Comparison of ENCODE assay signal across 19 mouse cellular contexts in genomic region chr5:115924946-115925345, GRCm38 (mm10).
A peak's percentile ranks its signal among the peaks of the same experiment; 100 is the strongest.
DNase-seq lines count a peak whose midpoint lies in the region.
"Had no signal": no experiment of that assay in that cellular context is flagged by ENCODE, and none has a peak within 500 bp of the region (broad histone marks: within the 10 kb centered on the region; RNA-seq: fewer than 3 reads in every experiment).

No protein-coding gene starts in this region.

- intact Hi-C loops in gastrocnemius, postnatal 14 days (cut with DNase I; ENCODE audit: low total_unique reads): no loop called here

- DNase-seq in adrenal gland, adult 2 months: peak; percentile 33
- DNase-seq in adrenal gland, adult 18-20 months (ENCODE audit: low spot score in 2 of 2): no peak
- peak; percentile 48 for DNase-seq in adrenal gland, postnatal 25 days
- DNase-seq in adrenal gland, adult 8-10 months: no peak
- peak; percentile 80 for DNase-seq in NIH3T3 (ENCODE audit: low read depth)
- DNase-seq in fibroblast of lung, adult 2 months (ENCODE audit: low read depth): peak; percentile 18
- no peak for DNase-seq in gastrocnemius, postnatal 14 days
- DNase-seq in heart, adult 18-20 months: no peak
- DNase-seq: B cell, adult 2 months; cerebellum, adult 18-20 months; cerebellum, adult 9-10 months; cerebellum, postnatal 14 days; forebrain, postnatal 0 days; gastrocnemius, adult 2 months; gastrocnemius, postnatal 25 days; heart, adult 2 months; heart, postnatal 14 days; heart, postnatal 4 days; kidney, adult 18-20 months had no signal

Comparison
In these comparisons a context has a peak if more than half of its experiments do, and no peak if none do; other contexts are left out.
1. DNase-seq: peak in adrenal gland, adult 2 months (single experiment), adrenal gland, postnatal 25 days (single experiment), NIH3T3 (single experiment) and fibroblast of lung, adult 2 months (single experiment); none in adrenal gland, adult 18-20 months (0 of 2), adrenal gland, adult 8-10 months (single experiment), gastrocnemius, postnatal 14 days (single experiment) and heart, adult 18-20 months (0 of 2).